15 mouse cellular contexts compared by ENCODE assay signal in the genomic region with DNA sequence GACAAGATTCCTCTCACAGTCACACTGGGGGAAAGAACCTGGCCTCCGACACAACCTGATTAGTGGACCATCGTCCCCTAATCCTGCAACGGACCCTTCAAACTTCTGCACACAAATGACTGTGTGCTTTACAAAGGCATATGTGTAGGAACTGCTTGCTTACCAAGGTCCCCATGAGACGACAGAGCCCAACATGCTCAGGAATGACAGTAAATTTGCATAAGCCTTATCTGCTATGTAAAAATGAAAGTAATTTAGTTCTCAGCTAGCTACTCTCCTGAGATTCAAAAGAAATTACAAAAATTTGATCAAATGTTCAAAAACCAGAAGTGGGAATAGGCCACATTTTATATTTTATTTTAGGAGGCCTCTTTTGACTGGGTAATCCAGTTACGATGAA.
"Had no signal": no experiment of that assay in that cellular context is flagged by ENCODE, and none has a peak within 500 bp of the region (broad histone marks: within the 10 kb centered on the region; RNA-seq: fewer than 3 reads in every experiment).

No protein-coding gene starts in this region.

- H3K27ac ChIP-seq: neural tube, embryonic 15.5 days; stomach, embryonic 15.5 days; stomach, postnatal 0 days had no signal

- H3K9ac ChIP-seq: neural tube, embryonic 15.5 days; stomach, embryonic 15.5 days had no signal

- H3K4me3 ChIP-seq: neural tube, embryonic 15.5 days; stomach, embryonic 15.5 days had no signal

- DNase-seq: retina, postnatal 1 day; right cerebral cortex, adult 18-20 months; right cerebral cortex, postnatal 14 days; right cerebral cortex, postnatal 25 days; right cerebral cortex, postnatal 4 days; spleen, adult 18-20 months; thymus, adult 18-20 months; thymus, adult 2 months; thymus, postnatal 14 days; thymus, postnatal 25 days; thymus, postnatal 36 days; thymus, postnatal 4 days had no signal

- H3K27me3 ChIP-seq: neural tube, embryonic 15.5 days; stomach, embryonic 15.5 days had no signal

- H3K9me3 ChIP-seq: neural tube, embryonic 15.5 days; stomach, embryonic 15.5 days had no signal

- H3K4me1 ChIP-seq: neural tube, embryonic 15.5 days; stomach, embryonic 15.5 days had no signal

- H3K4me2 ChIP-seq: neural tube, embryonic 15.5 days; stomach, embryonic 15.5 days had no signal

- H3K36me3 ChIP-seq: neural tube, embryonic 15.5 days; stomach, embryonic 15.5 days had no signal
